Mouse (Mus musculus) lung, postnatal 0 days (tissue): Measurements from ENCODE around the gene Chic1.

Source experiments
- CTCF ChIP-seq: IDR thresholded peaks from 2 replicates; pipeline ENCODE4 v1.5.1; 2016; ENCODE audit warnings: antibody characterized with exemption, mild to moderate bottlenecking
- EP300 ChIP-seq: IDR thresholded peaks from 2 replicates; pipeline ENCODE4 v1.6.1; 2016; ENCODE audit warnings: antibody characterized with exemption, mild to moderate bottlenecking, control low read depth

DNA sequence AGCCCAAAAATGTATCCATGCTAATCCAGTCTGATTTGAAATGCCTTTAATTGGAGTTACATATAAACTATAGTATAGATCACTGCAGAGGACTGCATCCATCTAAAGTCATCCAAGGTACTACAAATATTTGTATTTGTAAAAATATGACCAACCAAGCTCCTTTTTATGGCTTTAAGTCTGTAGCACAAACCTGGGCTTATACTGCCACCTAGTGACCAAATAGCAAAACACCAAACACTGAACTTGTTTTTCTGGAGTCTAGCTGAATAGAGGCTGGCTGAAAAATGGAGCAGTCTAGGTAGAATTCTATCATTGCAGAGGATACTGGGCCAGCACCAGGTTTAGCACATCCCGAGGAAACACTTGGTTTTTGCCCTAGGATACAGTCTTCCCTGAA lies 84.5 kb downstream of the Chic1 start:
- TF ChIP-seq CTCF: peak; percentile 77
- TF ChIP-seq EP300: no peak
